Mouse (Mus musculus): Measurements from ENCODE around the gene Supt16. TPM values are rescaled to one million over a fixed set of nuclear protein-coding genes. Genes with fewer than 3 reads are reported as not detected.

Supt16 gene
- total and polyA plus RNA-seq, 2 experiments: 5.3 to 16.0 TPM

DNA sequence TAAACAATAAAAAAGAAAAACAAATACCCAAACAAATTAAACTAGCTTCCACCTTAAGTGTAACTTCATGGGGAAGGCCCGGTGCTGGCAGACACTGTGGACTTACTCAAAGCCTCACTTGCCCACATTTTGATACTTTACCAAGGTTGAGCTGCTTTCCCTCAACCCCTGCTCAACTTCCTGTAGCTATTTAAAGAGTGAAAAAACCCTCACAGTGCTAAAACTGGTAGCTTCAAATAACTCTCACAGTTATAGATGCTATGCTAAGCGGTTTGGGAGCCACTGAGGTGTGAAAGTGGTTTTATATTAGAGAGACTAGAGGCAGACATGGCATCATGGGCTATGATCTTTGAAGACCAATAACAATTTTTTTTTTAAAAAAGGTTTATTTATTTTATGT, 30.6 kb downstream of the Supt16 start:
- peaks cover 51% of the 10 kb centered on the region for H3K36me3 ChIP-seq (ENCODE audit: control insufficient read depth, insufficient read depth, low read length)

DNA sequence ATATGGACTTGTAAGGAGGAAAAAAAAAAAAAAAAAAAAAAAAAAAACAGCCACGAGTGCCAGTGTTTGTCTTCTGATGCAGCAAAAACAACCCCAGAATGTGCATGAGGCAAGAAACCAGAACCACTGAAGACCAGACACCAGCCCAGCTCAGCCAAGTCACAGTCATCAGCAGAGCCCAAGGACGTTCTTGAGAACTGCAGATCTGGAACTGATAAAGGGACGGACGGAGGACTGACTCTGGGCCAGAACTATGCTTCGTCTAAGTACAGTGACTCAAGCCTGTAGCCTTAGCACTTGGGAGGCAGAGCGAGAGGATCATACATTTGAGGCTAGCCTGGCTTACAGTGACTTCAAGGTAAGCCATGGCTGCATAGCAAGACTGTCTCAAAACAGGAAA, 36.3 kb downstream of the Supt16 start:
- no peaks in the 10 kb centered on the region for H3K79me2 ChIP-seq (ENCODE audit: control insufficient read depth, insufficient read depth, low read length)
- no peak for DNase-seq (ENCODE audit: extremely low read depth, low read depth, low spot score)
- no peak overlapping the region for H3K4me3 ChIP-seq (ENCODE audit: insufficient read depth, low read depth, low read length)
- H3K27ac ChIP-seq (replicated peaks; ENCODE audit: insufficient read depth, low read depth, low read length): no peak overlapping the region
- 82% methylated on average over 6 of the region's 6 CpGs for WGBS
- no peaks in the 10 kb centered on the region for H3K4me1 ChIP-seq (ENCODE audit: control insufficient read depth, insufficient read depth, low read length)
- H3K9ac ChIP-seq (ENCODE audit: low read depth, low read length): no peak overlapping the region
- TF ChIP-seq POLR2A (IDR thresholded peaks at IDR 0.05; ENCODE audit: extremely low read depth, insufficient read depth, low read length) (no peak), CTCF (IDR thresholded peaks at IDR 0.05; ENCODE audit: low read depth, low read length) (no peak)
- H3K36me3 ChIP-seq (ENCODE audit: control insufficient read depth, insufficient read depth, low read length): peaks cover 47% of the 10 kb centered on the region
- no peaks in the 10 kb centered on the region for H3K27me3 ChIP-seq (ENCODE audit: control insufficient read depth, insufficient read depth, low read length)

More for the DNA sequence above, 30.6 kb downstream of the Supt16 start:
- H3K79me2 ChIP-seq (ENCODE audit: control insufficient read depth, insufficient read depth, low read length): no peaks in the 10 kb centered on the region
- H3K9ac ChIP-seq (ENCODE audit: low read depth, low read length): no peak overlapping the region
- DNase-seq (ENCODE audit: extremely low read depth, low read depth, low spot score): no peak
- H3K27ac ChIP-seq (replicated peaks; ENCODE audit: insufficient read depth, low read depth, low read length): no peak overlapping the region
- H3K4me3 ChIP-seq (ENCODE audit: insufficient read depth, low read depth, low read length): no peak overlapping the region
- H3K27me3 ChIP-seq (ENCODE audit: control insufficient read depth, insufficient read depth, low read length): no peaks in the 10 kb centered on the region
- WGBS: 93% methylated on average over 2 of the region's 2 CpGs
- TF ChIP-seq CTCF (IDR thresholded peaks at IDR 0.05; ENCODE audit: low read depth, low read length) (no peak), POLR2A (IDR thresholded peaks at IDR 0.05; ENCODE audit: extremely low read depth, insufficient read depth, low read length) (no peak)
- no peaks in the 10 kb centered on the region for H3K4me1 ChIP-seq (ENCODE audit: control insufficient read depth, insufficient read depth, low read length)

DNA sequence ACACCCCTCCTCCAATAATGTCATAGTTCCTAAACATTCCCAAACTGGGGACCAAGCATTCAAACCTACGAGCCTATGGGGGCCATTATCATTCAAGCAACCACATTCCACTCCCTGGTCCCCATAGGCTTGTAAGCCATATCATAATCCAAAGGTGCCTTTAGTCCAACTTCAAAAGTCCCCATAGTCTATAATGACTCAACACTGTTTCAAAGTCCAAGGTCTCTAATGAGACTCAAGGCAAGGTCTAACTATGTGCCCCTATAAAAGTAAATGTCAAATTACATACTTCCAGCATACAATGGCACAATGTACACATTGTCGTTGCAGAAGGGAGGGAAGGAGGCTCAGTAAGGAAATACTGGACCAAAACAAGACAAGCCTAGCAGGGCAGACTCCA, 42.2 kb downstream of the Supt16 start:
- H3K4me3 ChIP-seq (ENCODE audit: insufficient read depth, low read depth, low read length): no peak overlapping the region
- H3K4me1 ChIP-seq (ENCODE audit: control insufficient read depth, insufficient read depth, low read length): no peaks in the 10 kb centered on the region
- no peak overlapping the region for H3K9ac ChIP-seq (ENCODE audit: low read depth, low read length)
- TF ChIP-seq POLR2A (IDR thresholded peaks at IDR 0.05; ENCODE audit: extremely low read depth, insufficient read depth, low read length) (no peak), CTCF (IDR thresholded peaks at IDR 0.05; ENCODE audit: low read depth, low read length) (no peak)
- WGBS: 91% methylated on average over 2 of the region's 2 CpGs
- no peak for DNase-seq (ENCODE audit: extremely low read depth, low read depth, low spot score)
- peaks cover 8% of the 10 kb centered on the region; the same call in 1 of the 2 replicates for H3K36me3 ChIP-seq (ENCODE audit: control insufficient read depth, insufficient read depth, low read length)
- H3K27ac ChIP-seq (replicated peaks; ENCODE audit: insufficient read depth, low read depth, low read length): no peak overlapping the region
- H3K27me3 ChIP-seq (ENCODE audit: control insufficient read depth, insufficient read depth, low read length): no peaks in the 10 kb centered on the region
- H3K79me2 ChIP-seq (ENCODE audit: control insufficient read depth, insufficient read depth, low read length): no peaks in the 10 kb centered on the region

DNA sequence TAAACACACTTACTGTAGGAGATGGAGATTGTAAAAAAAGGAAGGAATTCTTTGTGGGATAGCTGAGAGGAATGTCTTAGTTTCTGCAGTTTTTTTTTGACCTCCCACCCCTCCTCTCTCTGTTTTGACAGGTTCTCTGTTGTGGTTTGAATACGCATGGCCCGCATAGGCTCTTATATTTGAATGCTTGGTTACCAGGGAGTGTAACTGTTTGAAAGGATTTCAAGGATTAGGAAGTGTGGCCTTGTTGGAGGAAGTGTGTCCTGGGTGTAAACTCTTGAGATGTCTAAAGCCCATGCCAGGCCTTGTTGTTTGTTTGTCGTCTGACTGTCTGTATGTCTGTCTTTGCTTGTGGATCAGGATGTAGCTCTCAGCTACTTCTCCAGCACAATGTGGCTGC, 44.6 kb downstream of the Supt16 start:
- TF ChIP-seq CTCF (IDR thresholded peaks at IDR 0.05; ENCODE audit: low read depth, low read length) (no peak), POLR2A (IDR thresholded peaks at IDR 0.05; ENCODE audit: extremely low read depth, insufficient read depth, low read length) (no peak)
- no peak overlapping the region for H3K9ac ChIP-seq (ENCODE audit: low read depth, low read length)
- 68% methylated on average over 3 of the region's 3 CpGs for WGBS

DNA sequence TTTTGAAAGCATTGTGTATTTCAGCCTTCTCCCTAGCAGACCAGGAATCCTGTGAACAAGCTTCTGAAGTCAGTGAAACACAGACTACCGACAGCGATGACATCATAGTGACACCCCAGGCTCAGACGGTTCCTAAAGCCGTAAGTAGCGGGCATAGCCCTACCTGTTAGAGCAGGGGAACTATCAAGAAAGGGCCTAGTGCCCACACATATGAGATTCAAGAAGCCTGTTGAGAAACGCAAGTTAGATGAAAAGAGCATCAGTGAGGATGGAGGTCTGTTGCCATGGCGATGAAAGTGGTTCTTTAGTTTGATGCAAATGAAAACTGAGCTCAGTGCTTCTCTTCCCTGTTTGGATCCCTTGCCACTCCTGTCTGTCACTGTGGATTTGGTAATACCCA, 45.0 kb downstream of the Supt16 start:
- H3K79me2 ChIP-seq (ENCODE audit: control insufficient read depth, insufficient read depth, low read length): no peaks in the 10 kb centered on the region
- no peak for DNase-seq (ENCODE audit: extremely low read depth, low read depth, low spot score)
- 53% methylated on average over 7 of the region's 7 CpGs for WGBS
- no peaks in the 10 kb centered on the region for H3K36me3 ChIP-seq (ENCODE audit: control insufficient read depth, insufficient read depth, low read length)
- no peaks in the 10 kb centered on the region for H3K27me3 ChIP-seq (ENCODE audit: control insufficient read depth, insufficient read depth, low read length)
- no peak overlapping the region for H3K9ac ChIP-seq (ENCODE audit: low read depth, low read length)
- H3K27ac ChIP-seq (replicated peaks; ENCODE audit: insufficient read depth, low read depth, low read length): no peak overlapping the region
- H3K4me3 ChIP-seq (ENCODE audit: insufficient read depth, low read depth, low read length): no peak overlapping the region
- H3K4me1 ChIP-seq (ENCODE audit: control insufficient read depth, insufficient read depth, low read length): no peaks in the 10 kb centered on the region
- TF ChIP-seq POLR2A (IDR thresholded peaks at IDR 0.05; ENCODE audit: extremely low read depth, insufficient read depth, low read length) (no peak), CTCF (IDR thresholded peaks at IDR 0.05; ENCODE audit: low read depth, low read length) (no peak)

More for the DNA sequence above, 44.6 kb downstream of the Supt16 start:
- Histone ChIP-seq H3K27ac (replicated peaks; ENCODE audit: insufficient read depth, low read depth, low read length) (no peak overlapping the region), H3K4me3 (ENCODE audit: insufficient read depth, low read depth, low read length) (no peak overlapping the region), H3K27me3 (ENCODE audit: control insufficient read depth, insufficient read depth, low read length) (no peaks in the 10 kb centered on the region), H3K79me2 (ENCODE audit: control insufficient read depth, insufficient read depth, low read length) (no peaks in the 10 kb centered on the region), H3K36me3 (ENCODE audit: control insufficient read depth, insufficient read depth, low read length) (no peaks in the 10 kb centered on the region), H3K4me1 (ENCODE audit: control insufficient read depth, insufficient read depth, low read length) (no peaks in the 10 kb centered on the region)
- no peak for DNase-seq (ENCODE audit: extremely low read depth, low read depth, low spot score)

DNA sequence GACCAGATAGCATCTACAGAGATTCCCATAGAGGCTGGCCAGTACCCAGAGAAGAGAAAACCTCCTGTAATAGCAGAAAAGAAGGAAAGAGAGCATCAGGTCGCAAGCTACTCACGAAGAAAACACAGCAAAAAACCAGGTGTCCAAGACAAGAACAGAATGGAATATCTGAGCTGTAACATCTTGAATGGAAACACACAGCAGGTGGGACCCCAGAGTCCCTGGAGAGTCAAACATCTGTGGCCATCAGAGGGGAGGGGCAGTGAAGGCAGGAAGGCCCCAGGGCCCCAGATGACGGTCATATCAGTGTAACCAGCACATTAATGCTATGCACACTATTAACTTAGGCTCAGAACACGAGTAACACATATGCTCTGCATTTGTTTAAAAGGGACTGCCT, 47.3 kb downstream of the Supt16 start:
- 75% methylated on average over 4 of the region's 4 CpGs for WGBS
- DNase-seq (ENCODE audit: extremely low read depth, low read depth, low spot score): no peak
- Histone ChIP-seq H3K27ac (replicated peaks; ENCODE audit: insufficient read depth, low read depth, low read length) (no peak overlapping the region), H3K9ac (ENCODE audit: low read depth, low read length) (no peak overlapping the region), H3K79me2 (ENCODE audit: control insufficient read depth, insufficient read depth, low read length) (no peaks in the 10 kb centered on the region), H3K4me3 (ENCODE audit: insufficient read depth, low read depth, low read length) (no peak overlapping the region), H3K27me3 (ENCODE audit: control insufficient read depth, insufficient read depth, low read length) (no peaks in the 10 kb centered on the region), H3K4me1 (ENCODE audit: control insufficient read depth, insufficient read depth, low read length) (no peaks in the 10 kb centered on the region), H3K36me3 (ENCODE audit: control insufficient read depth, insufficient read depth, low read length) (no peaks in the 10 kb centered on the region)
- TF ChIP-seq POLR2A (IDR thresholded peaks at IDR 0.05; ENCODE audit: extremely low read depth, insufficient read depth, low read length) (no peak), CTCF (IDR thresholded peaks at IDR 0.05; ENCODE audit: low read depth, low read length) (no peak)

Data from liver, adult 2 months (tissue).